Mouse (Mus musculus): ENCODE data around the gene Wdr90.
A peak's percentile ranks its signal among the peaks of the same experiment; 100 is the strongest.

GRCm38 (mm10) chr17:25893975-25894617 lies 32.8 kb upstream of the Wdr90 start:
- TF ChIP-seq POLR2A (IDR thresholded peaks at IDR 0.05; ENCODE audit: borderline replicate concordance, low read depth, low read length) = no peak
- peak; percentile 53 for TF ChIP-seq CTCF (IDR thresholded peaks at IDR 0.05; ENCODE audit: low read depth, low read length)
